Mouse (Mus musculus): ENCODE data around the gene Cnpy2. TPM values are rescaled to one million over a fixed set of nuclear protein-coding genes. Genes with fewer than 3 reads are reported as not detected.

Gene Cnpy2
- polyA plus RNA-seq, 1 experiment from 2014 or later: 191 TPM

Other genes with a start within 250 kb of the Cnpy2 start
- gene Atp5b, start 239.2 kb upstream of the Cnpy2 start, polyA plus RNA-seq (2015; fragmentation: Nextera tagmentation; extraction: Ambion mirVana): 2,034 and 2,090 TPM in 2 replicates
- 7.4 and 8.5 TPM in 2 replicates for gene Baz2a, start 230.9 kb upstream of the Cnpy2 start, polyA plus RNA-seq (2015; fragmentation: Nextera tagmentation; extraction: Ambion mirVana)
- gene Rbms2, start 142.2 kb upstream of the Cnpy2 start, polyA plus RNA-seq (2015; fragmentation: Nextera tagmentation; extraction: Ambion mirVana): 7.0 and 7.8 TPM in 2 replicates
- gene Gls2, start 128.0 kb upstream of the Cnpy2 start, polyA plus RNA-seq (2015; fragmentation: Nextera tagmentation; extraction: Ambion mirVana): 1.1 and 1.7 TPM in 2 replicates
- 19.6 and 22.1 TPM in 2 replicates for gene Spryd4, start 110.7 kb upstream of the Cnpy2 start, polyA plus RNA-seq (2015; fragmentation: Nextera tagmentation; extraction: Ambion mirVana)
- 0.11 and 0.24 TPM in 2 replicates for gene Mip, start 96.6 kb upstream of the Cnpy2 start, polyA plus RNA-seq (2015; fragmentation: Nextera tagmentation; extraction: Ambion mirVana)
- 15.6 and 16.1 TPM in 2 replicates for gene Timeless, start 90.4 kb upstream of the Cnpy2 start, polyA plus RNA-seq (2015; fragmentation: Nextera tagmentation; extraction: Ambion mirVana)
- gene Apon, start 68.4 kb upstream of the Cnpy2 start, polyA plus RNA-seq (2015; fragmentation: Nextera tagmentation; extraction: Ambion mirVana): 0.11 TPM in 1 of 2 replicates, not detected in the other
- not detected in 2 replicates for gene Apof, start 53.8 kb upstream of the Cnpy2 start, polyA plus RNA-seq (2015; fragmentation: Nextera tagmentation; extraction: Ambion mirVana)
- 20.4 and 20.9 TPM in 2 replicates for gene Stat2, start 51.9 kb upstream of the Cnpy2 start, polyA plus RNA-seq (2015; fragmentation: Nextera tagmentation; extraction: Ambion mirVana)
- gene Il23a, start 23.7 kb upstream of the Cnpy2 start, polyA plus RNA-seq (2015; fragmentation: Nextera tagmentation; extraction: Ambion mirVana): 0.14 and 0.15 TPM in 2 replicates
- 20.8 and 22.3 TPM in 2 replicates for gene Pan2, start 19.1 kb upstream of the Cnpy2 start, polyA plus RNA-seq (2015; fragmentation: Nextera tagmentation; extraction: Ambion mirVana)
- gene Cs, start 15.3 kb downstream of the Cnpy2 start, polyA plus RNA-seq (2015; fragmentation: Nextera tagmentation; extraction: Ambion mirVana): 247 and 265 TPM in 2 replicates
- gene Coq10a, start 46.5 kb downstream of the Cnpy2 start, polyA plus RNA-seq (2015; fragmentation: Nextera tagmentation; extraction: Ambion mirVana): 36.8 and 40.3 TPM in 2 replicates
- gene Ankrd52, start 54.7 kb downstream of the Cnpy2 start, polyA plus RNA-seq (2015; fragmentation: Nextera tagmentation; extraction: Ambion mirVana): 9.9 and 13.6 TPM in 2 replicates
- gene Slc39a5, start 78.8 kb downstream of the Cnpy2 start, polyA plus RNA-seq (2015; fragmentation: Nextera tagmentation; extraction: Ambion mirVana): 0.10 TPM in 1 of 2 replicates, not detected in the other
- gene Nabp2, start 89.0 kb downstream of the Cnpy2 start, polyA plus RNA-seq (2015; fragmentation: Nextera tagmentation; extraction: Ambion mirVana): 141 and 150 TPM in 2 replicates
- gene Rnf41, start 89.2 kb downstream of the Cnpy2 start, polyA plus RNA-seq (2015; fragmentation: Nextera tagmentation; extraction: Ambion mirVana): 105 and 108 TPM in 2 replicates
- gene Smarcc2, start 136.8 kb downstream of the Cnpy2 start, polyA plus RNA-seq (2015; fragmentation: Nextera tagmentation; extraction: Ambion mirVana): 185 and 195 TPM in 2 replicates
- gene Myl6, start 171.7 kb downstream of the Cnpy2 start, polyA plus RNA-seq (2015; fragmentation: Nextera tagmentation; extraction: Ambion mirVana): 852 and 855 TPM in 2 replicates
- 5.3 and 6.4 TPM in 2 replicates for gene Myl6b, start 176.2 kb downstream of the Cnpy2 start, polyA plus RNA-seq (2015; fragmentation: Nextera tagmentation; extraction: Ambion mirVana)
- 8.8 and 8.9 TPM in 2 replicates for gene Esyt1, start 203.4 kb downstream of the Cnpy2 start, polyA plus RNA-seq (2015; fragmentation: Nextera tagmentation; extraction: Ambion mirVana)
- gene Zc3h10, start 225.3 kb downstream of the Cnpy2 start, polyA plus RNA-seq (2015; fragmentation: Nextera tagmentation; extraction: Ambion mirVana): 17.8 and 19.7 TPM in 2 replicates
- gene Rpl41, start 226.8 kb downstream of the Cnpy2 start, polyA plus RNA-seq (2015; fragmentation: Nextera tagmentation; extraction: Ambion mirVana): 1,924 and 2,018 TPM in 2 replicates
- 124 and 125 TPM in 2 replicates for gene Pa2g4, start 243.5 kb downstream of the Cnpy2 start, polyA plus RNA-seq (2015; fragmentation: Nextera tagmentation; extraction: Ambion mirVana)